Mouse (Mus musculus) neural tube, embryonic 15.5 days (tissue): ENCODE results near the gene Bpgm. TPM values are rescaled to one million over a fixed set of nuclear protein-coding genes. Genes with fewer than 3 reads are reported as not detected.

ENCODE experiments used
- ATAC-seq: fragments of 200-750 bp; cut with Nextera tagmentation; 2 replicates; pipeline ENCODE4 v1.8.0; 2017; ENCODE audit warnings: mild to moderate bottlenecking, moderate TSS enrichment, moderate library complexity; ENCODE audit not compliant: low FRiP score
- H3K27ac ChIP-seq: fragments of 300-500 bp; sonication (generic); replicated peaks from 2 replicates; pipeline ENCODE4 v1.5.1; 2015; ENCODE audit warnings: mild to moderate bottlenecking, inconsistent platforms
- H3K27me3 ChIP-seq: fragments of 300-500 bp; sonication (generic); replicated peaks from 2 replicates; pipeline ENCODE4 v1.6.1; 2015; ENCODE audit warnings: inconsistent platforms
- H3K36me3 ChIP-seq: fragments of 300-500 bp; sonication (generic); 2 replicates; pipeline ENCODE4 v1.6.1; 2015; ENCODE audit warnings: inconsistent platforms
- H3K4me1 ChIP-seq: fragments of 300-500 bp; sonication (generic); 2 replicates; pipeline ENCODE4 v1.6.1; 2015; ENCODE audit warnings: inconsistent platforms
- H3K4me2 ChIP-seq: fragments of 300-500 bp; sonication (generic); 2 replicates; pipeline ENCODE4 v1.6.1; 2015; ENCODE audit warnings: inconsistent platforms, mild to moderate bottlenecking, moderate library complexity
- H3K4me3 ChIP-seq: fragments of 300-500 bp; sonication (generic); replicated peaks from 2 replicates; pipeline ENCODE4 v1.5.1; 2015; ENCODE audit warnings: mild to moderate bottlenecking, inconsistent platforms
- H3K9ac ChIP-seq: fragments of 300-500 bp; sonication (generic); replicated peaks from 2 replicates; pipeline ENCODE4 v1.6.1; 2015; ENCODE audit warnings: mild to moderate bottlenecking, inconsistent platforms
- H3K9me3 ChIP-seq: fragments of 300-500 bp; sonication (generic); replicated peaks from 2 replicates; pipeline ENCODE4 v1.6.1; 2016; ENCODE audit warnings: inconsistent platforms
- WGBS: fragments of 180-500 bp; shearing (Covaris S2); methylation state at CpG from one replicate; pipeline ENCODE4 v1.1.7; 2015; ENCODE audit warnings: mixed read lengths; 5-methylcytosine and 5-hydroxymethylcytosine counted together
- polyA plus RNA-seq: library from polyadenylated mRNA; unstranded; fragments of >200 nt; fragmentation: Nextera tagmentation; extraction: Ambion mirVana; gene quantifications from 2 replicates; pipeline ENCODE4 v1.2.1, GENCODE M21; 2015

Gene Bpgm
- polyA plus RNA-seq, 1 experiment from 2014 or later, result 82.6 TPM

DNA sequence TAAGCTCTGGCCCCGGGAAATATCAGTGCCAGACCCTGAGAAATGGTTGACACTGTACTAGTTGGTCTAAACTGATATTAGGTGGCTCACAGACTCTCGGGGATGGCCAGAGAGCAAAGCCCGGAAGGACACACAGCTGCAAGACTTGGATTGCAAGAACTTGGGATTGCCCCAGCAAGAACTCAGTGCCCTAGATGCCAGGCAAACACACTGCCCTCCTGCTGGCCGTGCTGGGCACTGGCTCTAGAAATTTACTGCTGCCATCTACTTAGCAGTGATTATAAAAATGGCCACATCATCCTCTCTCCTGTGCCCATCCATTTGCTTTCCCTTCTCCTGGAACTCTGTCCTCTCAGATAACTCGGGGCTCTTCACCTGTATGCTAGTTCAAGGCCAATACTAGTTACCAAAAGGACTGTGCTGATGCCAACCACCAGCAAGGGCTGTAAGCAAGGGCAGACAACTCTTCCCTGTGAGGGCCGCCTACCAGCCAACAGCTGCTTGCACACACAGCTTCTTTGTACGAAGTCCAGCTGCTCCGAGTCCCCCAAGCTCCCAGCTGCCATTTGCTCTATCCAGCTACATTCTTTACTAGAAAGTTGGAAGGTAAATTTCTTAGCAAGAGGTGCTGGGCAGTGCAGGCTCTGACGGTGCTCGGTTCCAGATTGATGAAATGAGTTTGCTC, 39.2 kb downstream of the Bpgm start:
- Histone ChIP-seq H3K9ac (no peak overlapping the region), H3K36me3 (no peaks in the 10 kb centered on the region), H3K4me2 (no peak overlapping the region), H3K9me3 (no peaks in the 10 kb centered on the region), H3K27ac (no peak overlapping the region), H3K4me1 (peaks cover 4% of the 10 kb centered on the region), H3K4me3 (no peak overlapping the region), H3K27me3 (no peaks in the 10 kb centered on the region)
- WGBS, result 68% methylated on average over 10 of the region's 10 CpGs
- no peak for ATAC-seq

GRCm38 (mm10) chr6:34515783-34516099, 39.7 kb downstream of the Bpgm start:
- no peaks in the 10 kb centered on the region for H3K36me3 ChIP-seq
- ATAC-seq, result no peak
- no peak overlapping the region for H3K27ac ChIP-seq
- no peak overlapping the region for H3K4me2 ChIP-seq
- no peak overlapping the region for H3K9ac ChIP-seq
- no peaks in the 10 kb centered on the region for H3K9me3 ChIP-seq
- 78% methylated on average over 1 of the region's 1 CpGs for WGBS
- no peak overlapping the region for H3K4me3 ChIP-seq
- H3K27me3 ChIP-seq, result no peaks in the 10 kb centered on the region
- peaks cover 4% of the 10 kb centered on the region for H3K4me1 ChIP-seq

DNA sequence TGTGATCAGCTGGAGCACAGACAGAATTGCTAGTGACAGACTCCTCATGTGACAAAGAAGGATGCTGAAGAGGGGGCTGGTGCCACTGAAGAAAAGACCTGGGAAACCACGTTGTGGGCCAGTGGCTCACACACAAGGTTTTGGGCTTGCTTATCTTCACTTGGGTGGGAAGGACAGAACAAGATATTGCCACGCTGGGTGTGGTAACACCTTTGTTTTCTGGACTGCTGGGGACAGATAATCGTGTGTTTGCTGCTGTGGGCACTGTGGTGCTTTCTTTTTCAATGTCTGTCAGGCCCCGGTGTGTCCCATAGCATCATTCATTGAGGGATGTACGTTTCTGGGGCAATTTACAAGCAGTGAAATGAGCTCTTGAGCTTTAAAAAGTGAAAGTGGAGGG, 41.7 kb downstream of the Bpgm start:
- no peak for ATAC-seq
- Histone ChIP-seq H3K4me3 (no peak overlapping the region), H3K9me3 (no peaks in the 10 kb centered on the region), H3K4me1 (peaks cover 4% of the 10 kb centered on the region; the same call in 1 of the 2 replicates), H3K27me3 (no peaks in the 10 kb centered on the region), H3K9ac (no peak overlapping the region), H3K36me3 (no peaks in the 10 kb centered on the region), H3K4me2 (no peak overlapping the region), H3K27ac (no peak overlapping the region)
- WGBS, result 69% methylated on average over 5 of the region's 5 CpGs

DNA sequence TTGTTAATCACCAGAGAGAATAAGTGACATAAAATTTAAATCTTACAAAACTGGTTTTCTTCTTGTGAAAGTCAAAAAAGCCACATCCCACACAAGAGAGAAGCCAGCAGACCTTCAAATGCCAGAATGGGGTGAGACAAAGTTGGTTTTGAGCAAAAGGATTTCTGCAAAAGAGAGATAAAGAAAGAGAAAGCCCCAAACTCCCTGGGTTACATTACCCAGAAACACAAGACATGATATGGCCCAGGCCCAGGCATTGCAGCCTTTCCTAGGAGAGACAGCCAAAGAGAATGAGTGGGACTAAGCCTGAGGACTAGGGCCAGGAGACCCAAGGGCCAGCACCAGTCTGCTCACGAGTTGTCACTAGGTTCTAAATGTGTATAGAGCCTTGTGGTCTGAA, 43.1 kb downstream of the Bpgm start:
- Histone ChIP-seq H3K4me2 (no peak overlapping the region), H3K36me3 (no peaks in the 10 kb centered on the region), H3K27ac (no peak overlapping the region), H3K9ac (no peak overlapping the region), H3K4me1 (peaks cover 4% of the 10 kb centered on the region; the same call in 1 of the 2 replicates), H3K4me3 (no peak overlapping the region), H3K9me3 (no peaks in the 10 kb centered on the region), H3K27me3 (no peaks in the 10 kb centered on the region)
- WGBS, result 81% methylated on average over 1 of the region's 1 CpGs
- no peak for ATAC-seq

- H3K27ac ChIP-seq, result no peak overlapping the region
- no peaks in the 10 kb centered on the region for H3K27me3 ChIP-seq
- no peak for ATAC-seq
- no peaks in the 10 kb centered on the region for H3K4me1 ChIP-seq
- no peak overlapping the region for H3K4me3 ChIP-seq
- H3K9me3 ChIP-seq, result no peaks in the 10 kb centered on the region
- WGBS, result 88% methylated on average over 2 of the region's 2 CpGs
- H3K9ac ChIP-seq, result no peak overlapping the region
- H3K4me2 ChIP-seq, result no peak overlapping the region
- no peaks in the 10 kb centered on the region for H3K36me3 ChIP-seq
Measured at GRCm38 (mm10) chr6:34520491-34520890, 44.5 kb downstream of the Bpgm start.

- Histone ChIP-seq H3K27me3 (no peaks in the 10 kb centered on the region), H3K4me3 (no peak overlapping the region), H3K27ac (no peak overlapping the region), H3K9ac (no peak overlapping the region), H3K4me1 (no peaks in the 10 kb centered on the region), H3K9me3 (no peaks in the 10 kb centered on the region), H3K36me3 (no peaks in the 10 kb centered on the region), H3K4me2 (no peak overlapping the region)
- no peak for ATAC-seq
- WGBS, result 50% methylated on average over 6 of the region's 6 CpGs
Measured at GRCm38 (mm10) chr6:34520912-34521311, 44.9 kb downstream of the Bpgm start.

DNA sequence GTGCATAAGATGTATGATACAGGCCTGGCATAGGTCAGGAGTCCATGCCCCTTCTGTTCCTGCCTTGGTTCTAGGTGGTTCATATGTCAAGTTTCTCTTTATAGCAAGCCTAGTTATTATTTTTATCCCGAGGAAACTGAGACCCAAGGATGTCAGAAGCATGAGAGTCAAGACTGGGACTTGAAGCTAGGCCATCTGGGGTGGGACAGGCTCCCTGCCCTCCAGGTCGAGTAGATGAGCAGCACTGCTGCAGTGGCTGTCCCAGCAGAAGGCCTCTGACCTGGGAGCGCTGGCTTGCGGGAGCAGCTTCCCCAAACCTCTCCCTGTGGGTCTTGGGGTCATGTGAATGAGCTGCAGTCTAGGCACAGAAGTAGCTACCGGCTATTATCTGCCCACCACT, 47.5 kb downstream of the Bpgm start:
- no peaks in the 10 kb centered on the region for H3K4me1 ChIP-seq
- no peak overlapping the region for H3K4me2 ChIP-seq
- ATAC-seq, result no peak
- 80% methylated on average over 5 of the region's 5 CpGs for WGBS
- H3K9ac ChIP-seq, result no peak overlapping the region
- no peak overlapping the region for H3K4me3 ChIP-seq
- H3K9me3 ChIP-seq, result no peaks in the 10 kb centered on the region
- no peak overlapping the region for H3K27ac ChIP-seq
- no peaks in the 10 kb centered on the region for H3K36me3 ChIP-seq
- H3K27me3 ChIP-seq, result no peaks in the 10 kb centered on the region

DNA sequence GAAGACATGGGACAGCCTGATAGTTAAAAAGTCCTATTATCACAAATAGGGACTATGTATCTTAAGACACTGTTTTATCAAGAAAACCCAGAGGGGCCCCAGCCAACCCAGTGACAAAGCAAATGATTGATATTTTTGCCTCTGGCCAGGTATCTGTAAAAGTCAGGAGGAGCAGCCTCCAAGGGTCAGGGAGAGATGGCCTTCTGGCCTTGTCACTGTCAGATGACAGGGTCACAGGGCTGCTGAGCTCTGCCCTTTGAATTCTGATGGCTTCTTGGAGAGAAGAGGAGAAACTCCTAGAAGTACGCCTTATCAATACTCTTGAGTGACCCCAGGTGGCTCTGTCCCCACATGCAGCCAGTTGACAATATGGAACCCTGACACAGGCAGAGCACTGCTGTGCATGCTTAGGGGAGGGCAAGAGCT, 49.5 kb downstream of the Bpgm start:
- H3K4me2 ChIP-seq, result no peak overlapping the region

DNA sequence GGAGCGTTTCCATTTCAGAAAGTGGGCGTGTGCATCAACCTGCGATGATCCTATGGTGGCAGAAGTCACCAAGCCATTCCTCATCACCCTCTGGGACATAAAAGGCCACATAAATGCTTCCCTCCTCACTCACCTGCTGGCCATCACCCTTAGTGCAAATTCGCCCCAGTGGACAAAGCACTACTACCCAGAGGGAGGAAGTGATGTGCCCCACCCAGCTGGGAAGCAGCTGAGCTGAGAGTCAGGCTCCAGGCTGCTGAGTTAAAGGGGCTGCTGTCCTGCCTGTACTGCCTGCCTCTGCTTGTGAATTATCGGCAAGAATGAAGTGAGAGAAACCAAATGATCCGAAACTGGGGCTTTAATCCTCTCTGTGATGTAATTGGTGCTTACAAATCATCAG, 49.9 kb downstream of the Bpgm start:
- no peak overlapping the region for H3K9ac ChIP-seq
- no peak overlapping the region for H3K27ac ChIP-seq
- no peaks in the 10 kb centered on the region for H3K27me3 ChIP-seq
- H3K4me3 ChIP-seq, result no peak overlapping the region
- ATAC-seq, result no peak
- H3K36me3 ChIP-seq, result no peaks in the 10 kb centered on the region
- no peak overlapping the region for H3K4me2 ChIP-seq
- WGBS, result 76% methylated on average over 6 of the region's 6 CpGs
- no peaks in the 10 kb centered on the region for H3K4me1 ChIP-seq
- no peaks in the 10 kb centered on the region for H3K9me3 ChIP-seq

More for the DNA sequence above, 49.5 kb downstream of the Bpgm start:
- Histone ChIP-seq H3K27me3 (no peaks in the 10 kb centered on the region), H3K4me1 (no peaks in the 10 kb centered on the region), H3K4me3 (no peak overlapping the region), H3K36me3 (no peaks in the 10 kb centered on the region), H3K9me3 (no peaks in the 10 kb centered on the region), H3K9ac (no peak overlapping the region), H3K27ac (no peak overlapping the region)
- no peak for ATAC-seq
- 91% methylated on average over 1 of the region's 1 CpGs for whole genome bisulfite sequencing

DNA sequence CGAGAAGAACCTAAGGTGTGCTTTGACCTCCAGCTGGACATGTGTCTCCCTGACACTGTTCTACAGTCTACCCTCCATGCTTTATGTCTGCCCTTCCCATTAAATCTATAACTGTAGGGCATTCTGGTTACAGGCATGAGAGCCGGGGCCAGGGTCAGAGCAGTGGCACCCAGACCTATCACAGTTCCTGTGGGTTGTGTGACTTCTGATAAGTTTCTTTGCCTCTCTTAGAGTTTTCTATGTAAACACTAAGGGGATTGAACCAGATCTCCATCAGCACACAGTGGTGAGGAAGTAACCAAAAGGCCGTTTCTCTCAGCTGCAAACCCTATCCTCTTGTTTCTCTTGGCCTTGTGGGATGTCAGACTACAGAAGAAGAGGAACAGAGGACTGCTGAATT, 50.4 kb downstream of the Bpgm start:
- no peaks in the 10 kb centered on the region for H3K9me3 ChIP-seq
- ATAC-seq, result no peak
- H3K27ac ChIP-seq, result no peak overlapping the region
- H3K4me2 ChIP-seq, result no peak overlapping the region
- no peaks in the 10 kb centered on the region for H3K36me3 ChIP-seq
- H3K4me3 ChIP-seq, result no peak overlapping the region
- 84% methylated on average over 3 of the region's 3 CpGs for WGBS
- no peaks in the 10 kb centered on the region for H3K27me3 ChIP-seq
- no peak overlapping the region for H3K9ac ChIP-seq
- no peaks in the 10 kb centered on the region for H3K4me1 ChIP-seq

GRCm38 (mm10) chr6:34528131-34528530, 52.1 kb downstream of the Bpgm start:
- no peaks in the 10 kb centered on the region for H3K9me3 ChIP-seq
- H3K4me3 ChIP-seq, result no peak overlapping the region
- no peak overlapping the region for H3K9ac ChIP-seq
- no peaks in the 10 kb centered on the region for H3K36me3 ChIP-seq
- H3K4me1 ChIP-seq, result no peaks in the 10 kb centered on the region
- no peak overlapping the region for H3K27ac ChIP-seq
- H3K4me2 ChIP-seq, result no peak overlapping the region
- no peak for ATAC-seq
- no peaks in the 10 kb centered on the region for H3K27me3 ChIP-seq
- WGBS, result 88% methylated on average over 2 of the region's 2 CpGs

DNA sequence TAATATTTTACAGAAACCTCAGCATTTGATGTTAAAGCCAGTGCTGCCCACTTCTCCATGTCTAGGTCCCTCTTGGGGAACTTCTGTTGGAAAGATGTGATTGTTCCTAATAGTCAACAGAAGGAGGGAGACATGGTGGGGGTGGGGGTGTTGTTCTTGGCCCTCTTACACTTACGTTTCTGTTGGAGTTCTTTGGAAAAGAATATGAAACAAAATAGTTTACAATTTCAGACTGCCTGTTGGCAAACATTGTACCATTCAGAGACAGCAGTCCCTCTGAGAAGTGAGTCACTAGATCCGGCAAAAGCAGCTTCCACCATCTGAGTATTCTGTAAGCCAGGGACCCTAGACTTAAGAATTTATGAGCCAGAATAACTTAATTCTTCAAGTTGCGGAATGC, 54.0 kb downstream of the Bpgm start:
- H3K27ac ChIP-seq, result no peak overlapping the region
- H3K36me3 ChIP-seq, result no peaks in the 10 kb centered on the region
- no peaks in the 10 kb centered on the region for H3K9me3 ChIP-seq
- no peak overlapping the region for H3K4me3 ChIP-seq
- H3K4me1 ChIP-seq, result no peaks in the 10 kb centered on the region
- no peak overlapping the region for H3K9ac ChIP-seq
- WGBS, result 60% methylated on average over 3 of the region's 3 CpGs
- H3K27me3 ChIP-seq, result no peaks in the 10 kb centered on the region
- ATAC-seq, result no peak
- H3K4me2 ChIP-seq, result no peak overlapping the region

DNA sequence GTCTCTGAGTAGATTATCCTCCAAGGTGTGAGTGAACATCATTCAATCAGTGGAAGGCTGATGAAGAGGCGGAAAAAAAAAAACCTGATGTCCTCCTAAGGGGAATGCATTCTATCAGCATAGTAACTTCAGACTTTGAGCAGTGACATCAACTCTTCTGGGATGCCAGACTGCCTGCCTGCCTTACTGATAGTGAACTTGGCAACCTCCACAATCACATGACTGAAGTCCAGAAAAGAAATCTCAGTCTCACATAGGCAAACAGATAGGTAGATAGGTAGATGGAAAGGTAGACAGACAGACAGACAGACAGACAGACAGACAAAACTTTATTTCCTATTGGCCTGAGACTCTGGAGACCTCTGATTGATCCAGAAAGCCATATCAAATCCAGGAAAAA, 57.0 kb downstream of the Bpgm start:
- Histone ChIP-seq H3K27ac (no peak overlapping the region), H3K36me3 (no peaks in the 10 kb centered on the region), H3K9me3 (no peaks in the 10 kb centered on the region), H3K9ac (no peak overlapping the region), H3K27me3 (no peaks in the 10 kb centered on the region), H3K4me1 (no peaks in the 10 kb centered on the region), H3K4me3 (no peak overlapping the region), H3K4me2 (no peak overlapping the region)
- WGBS, result 93% methylated on average over 1 of the region's 1 CpGs
- ATAC-seq, result no peak
